Mouse (Mus musculus): ENCODE measurements around the gene Wdfy2.

GRCm38 (mm10) chr14:62806921-62807320, 30.6 kb upstream of the Wdfy2 start:
- TF ChIP-seq CTCF (IDR thresholded peaks at IDR 0.05; ENCODE audit: low read depth) (no peak), EP300 (optimal IDR thresholded peaks at IDR 0.05) (no peak)
